Mouse (Mus musculus) right cerebral cortex, adult 2 months (tissue): ENCODE results near the gene Ksr1.
A peak's percentile ranks its signal among the peaks of the same experiment; 100 is the strongest.

Experiments
- DNase-seq, 2 experiments: peaks; one replicate each; pipeline ENCODE4 v3.0.0; 2021 to 2022; ENCODE audit warnings: low spot score in 2 of 2

Ksr1 gene

DNA sequence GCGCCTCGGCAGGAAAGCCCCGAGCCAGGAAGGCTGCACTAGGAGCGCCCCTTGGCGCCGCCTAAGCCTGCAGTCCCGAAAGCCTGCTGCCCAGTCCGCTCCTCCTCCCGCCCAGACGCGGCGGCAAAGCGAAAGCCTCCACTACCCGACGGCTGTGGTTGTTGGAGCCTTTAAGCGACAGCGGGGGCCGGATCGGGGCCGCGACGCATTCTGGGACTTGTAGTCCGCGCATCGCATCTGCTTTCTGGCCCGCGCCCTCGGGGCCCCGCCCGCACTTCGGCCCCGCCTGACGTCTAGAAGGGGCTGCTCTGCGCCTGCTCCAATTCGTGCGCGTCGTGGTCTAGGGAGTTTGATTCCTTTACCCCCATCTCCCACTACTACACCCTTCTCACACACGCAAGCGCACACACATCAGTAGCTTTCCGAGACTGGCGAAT, at the start of gene Ksr1:
TSS of gene Ksr1 (minus strand) at position 77 of the 437 bp plus-strand sequence.
- peak; percentile 93 to 94 for DNase-seq

DNA sequence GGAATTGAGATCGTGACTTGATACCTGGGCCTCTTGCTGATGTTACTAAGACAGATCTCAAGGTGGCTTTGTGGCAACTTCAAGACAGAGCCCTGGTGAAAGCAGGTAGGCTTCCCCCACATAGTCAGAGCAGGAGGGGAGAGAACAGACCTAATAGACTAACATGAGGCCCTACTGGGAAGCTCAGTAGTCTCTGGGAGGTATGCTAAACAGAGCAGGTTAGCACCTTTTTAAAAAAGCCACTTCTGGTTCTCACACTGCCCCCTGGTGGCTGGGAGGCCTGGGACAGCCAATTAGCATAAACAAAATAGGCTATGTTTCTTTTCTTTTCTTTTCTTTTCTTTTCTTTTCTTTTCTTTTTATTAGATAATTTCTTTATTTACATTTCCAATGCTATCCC, 46.0 kb upstream of the Ksr1 start:
- no peak for DNase-seq

GRCm38 (mm10) chr11:79191214-79191613, 45.0 kb upstream of the Ksr1 start:
- DNase-seq: peak; percentile 24 to 31

GRCm38 (mm10) chr11:79190257-79190656, 44.0 kb upstream of the Ksr1 start:
- no peak for DNase-seq

GRCm38 (mm10) chr11:79188176-79188575, 42.0 kb upstream of the Ksr1 start:
- peak; percentile 35 to 39 for DNase-seq

DNA sequence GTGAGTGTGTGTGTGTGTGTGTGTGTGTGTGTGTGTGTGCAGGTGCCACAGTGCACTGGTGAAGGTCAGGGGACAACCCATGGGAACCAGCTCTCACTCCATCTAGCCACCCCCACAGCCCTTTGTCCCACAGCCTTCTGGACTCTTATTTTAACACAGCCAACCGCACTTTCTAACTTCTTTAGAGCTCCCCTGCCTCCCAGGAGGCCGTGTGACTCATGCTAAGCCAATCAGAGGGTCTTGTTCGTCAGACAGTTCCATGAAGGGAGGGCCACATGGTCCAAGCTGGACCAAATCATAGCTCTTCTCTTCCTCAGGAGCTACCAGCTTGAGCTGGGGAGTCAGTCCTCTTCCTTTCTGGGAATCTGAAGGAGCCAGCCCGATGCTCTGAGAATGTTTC, 41.1 kb upstream of the Ksr1 start:
- no peak for DNase-seq

DNA sequence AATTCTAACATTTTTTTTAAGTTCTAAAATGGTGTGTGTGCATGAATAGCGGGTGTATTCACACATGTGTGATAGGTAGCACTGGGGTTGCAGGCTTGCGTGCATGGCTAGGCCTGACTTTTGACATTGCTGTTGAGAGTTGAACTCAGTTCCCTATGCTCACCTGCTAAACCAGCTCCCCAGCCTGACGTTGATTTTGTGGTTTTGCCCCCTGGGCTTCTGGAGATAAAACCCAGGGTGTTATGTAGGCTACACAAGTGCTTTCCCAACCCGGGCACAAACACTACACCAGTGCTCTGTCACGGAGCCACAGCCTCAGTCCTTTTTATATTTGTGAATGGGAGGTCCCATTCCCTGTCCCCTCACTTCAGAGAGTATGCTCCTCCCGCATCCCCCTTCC, 39.5 kb upstream of the Ksr1 start:
- no peak for DNase-seq

GRCm38 (mm10) chr11:79184126-79184888, 38.1 kb upstream of the Ksr1 start:
- no peak for DNase-seq

DNA sequence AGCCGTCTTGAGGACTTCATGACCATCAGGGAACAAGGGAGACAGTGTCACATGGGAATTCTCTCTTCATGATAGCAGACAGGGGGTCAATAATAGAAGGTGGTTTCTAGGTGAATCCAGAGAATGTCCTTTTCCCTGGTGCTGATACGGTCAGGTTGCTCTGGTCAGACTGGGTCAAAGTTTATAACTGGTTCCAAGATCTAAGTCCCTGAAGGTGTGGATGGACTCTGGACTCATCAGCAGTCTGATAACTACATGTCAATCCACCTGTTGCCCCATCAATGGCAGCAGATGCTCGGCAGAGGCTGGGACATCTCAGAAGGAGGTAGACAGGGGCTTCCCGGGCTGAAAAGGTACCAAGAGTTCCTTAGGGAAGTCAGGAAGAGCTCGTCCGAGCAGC, 37.2 kb upstream of the Ksr1 start:
- DNase-seq: no peak

GRCm38 (mm10) chr11:79182881-79183280, 36.7 kb upstream of the Ksr1 start:
- DNase-seq: peak; percentile 53 to 67

GRCm38 (mm10) chr11:79181914-79182313, 35.7 kb upstream of the Ksr1 start:
- no peak for DNase-seq

- no peak for DNase-seq
Measured at GRCm38 (mm10) chr11:79176687-79177086, 30.5 kb upstream of the Ksr1 start.

DNA sequence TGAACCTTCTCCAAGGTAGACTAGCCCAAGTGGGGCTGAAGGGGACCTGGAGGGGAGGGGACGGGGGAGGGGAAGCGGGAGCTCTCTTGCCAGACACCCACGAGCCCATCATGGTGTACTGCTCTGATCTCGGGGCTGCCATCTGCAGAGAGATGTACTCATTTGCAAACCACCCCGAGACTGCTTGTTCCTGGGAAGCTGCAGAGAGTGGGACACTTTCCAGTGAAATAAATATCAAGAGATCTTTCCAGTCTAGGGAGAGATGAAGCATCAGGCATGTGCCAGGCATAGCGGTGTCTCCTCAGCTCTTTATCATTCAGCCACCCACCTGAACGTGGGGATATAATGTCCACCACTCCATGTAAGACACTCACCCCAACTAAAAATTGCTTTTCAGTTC, 25.8 kb upstream of the Ksr1 start:
- peak; percentile 10 to 31 for DNase-seq

- no peak for DNase-seq
Measured at GRCm38 (mm10) chr11:79166582-79167300, 20.5 kb upstream of the Ksr1 start.

DNA sequence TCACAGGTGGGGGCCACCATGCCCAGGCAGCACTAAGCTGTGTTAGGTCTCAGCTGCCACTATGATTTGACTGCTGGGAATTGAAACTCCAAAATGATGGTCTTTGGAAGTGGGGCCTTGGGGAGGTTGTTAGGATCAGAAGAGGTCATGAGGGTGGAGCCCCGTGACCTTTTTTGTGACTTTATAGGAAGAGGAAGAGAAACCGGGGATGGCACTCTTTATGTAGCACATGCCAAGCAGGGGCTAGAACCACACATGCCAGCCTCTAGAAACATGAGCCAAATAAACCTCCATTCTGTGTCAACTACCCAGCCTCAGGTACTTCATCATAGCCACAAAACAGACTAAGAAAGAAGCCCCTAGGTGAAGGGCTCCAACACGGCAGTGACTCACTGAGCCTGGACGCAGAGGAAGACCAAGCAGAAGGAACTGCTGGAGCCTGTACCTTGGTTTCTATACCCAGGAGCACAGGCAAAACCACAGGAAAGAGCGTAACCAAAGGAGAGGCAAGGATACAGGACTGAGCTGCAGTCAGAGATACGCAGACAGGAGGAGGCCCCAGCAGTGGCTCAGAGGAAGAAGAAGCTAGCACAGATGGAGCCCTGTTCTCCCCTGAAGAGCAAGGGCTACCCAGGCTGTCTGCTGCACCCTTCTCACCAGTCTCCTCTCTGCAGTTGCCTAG, 15.0 kb upstream of the Ksr1 start:
- no peak for DNase-seq

DNA sequence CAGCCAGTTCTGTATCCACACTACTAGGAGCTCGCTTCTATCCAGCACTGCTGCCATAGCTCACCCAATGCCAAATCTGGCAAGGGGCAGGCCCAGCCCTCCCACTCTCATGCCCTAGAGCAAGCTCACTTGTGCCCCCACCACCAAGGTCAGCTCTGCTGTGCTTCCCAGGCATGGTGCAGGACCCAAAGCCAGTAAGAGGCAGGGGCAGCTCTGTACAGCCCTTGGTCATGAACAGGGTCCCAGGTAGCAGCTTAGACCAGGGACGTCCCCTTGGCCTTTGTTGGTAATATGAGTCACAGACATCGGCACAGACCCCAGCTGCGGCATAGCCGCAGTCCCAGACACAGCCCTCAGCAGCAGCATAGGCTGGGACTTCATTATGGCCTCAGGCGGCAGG, 13.9 kb upstream of the Ksr1 start:
- no peak for DNase-seq

DNA sequence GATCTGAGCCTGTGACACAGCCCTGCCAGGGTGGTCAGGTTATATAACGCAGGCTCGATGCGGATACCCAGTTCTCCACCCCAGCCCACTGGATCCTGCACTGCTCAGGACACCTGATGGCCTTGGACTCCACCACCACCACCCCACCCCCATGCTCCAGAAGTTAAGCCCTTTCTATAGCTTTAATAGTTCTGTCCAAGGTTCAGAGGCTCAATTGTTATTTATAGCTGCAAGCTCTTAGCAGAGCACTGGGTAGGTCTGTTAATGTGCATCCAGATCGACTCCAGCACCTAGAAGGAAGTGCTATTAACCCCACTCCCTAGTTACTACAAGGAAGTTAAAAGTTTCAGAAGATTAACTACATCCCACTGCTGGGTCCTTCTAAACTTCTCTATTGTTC, 11.5 kb upstream of the Ksr1 start:
- no peak for DNase-seq

- no peak for DNase-seq
Measured at GRCm38 (mm10) chr11:79155348-79155747, 9.1 kb upstream of the Ksr1 start.

DNA sequence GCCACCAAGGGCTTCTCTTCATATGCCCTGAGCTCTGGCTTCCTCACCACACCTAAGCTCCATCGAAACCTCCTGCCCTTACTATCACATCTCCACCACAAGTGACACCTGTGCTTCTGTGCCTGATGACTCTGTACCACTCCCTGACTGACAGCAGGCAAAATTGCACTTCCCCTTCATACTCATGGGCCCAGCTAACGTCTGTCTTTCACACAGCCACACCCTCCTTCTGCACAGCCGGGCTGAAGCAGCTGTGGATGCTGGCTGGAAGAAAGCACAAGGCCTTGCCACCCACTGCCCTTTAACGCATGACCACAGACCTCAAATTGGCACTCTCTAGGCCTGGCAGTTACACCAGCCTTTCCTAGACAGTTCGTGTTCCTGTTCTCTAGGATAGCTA, 6.5 kb upstream of the Ksr1 start:
- DNase-seq: no peak

DNA sequence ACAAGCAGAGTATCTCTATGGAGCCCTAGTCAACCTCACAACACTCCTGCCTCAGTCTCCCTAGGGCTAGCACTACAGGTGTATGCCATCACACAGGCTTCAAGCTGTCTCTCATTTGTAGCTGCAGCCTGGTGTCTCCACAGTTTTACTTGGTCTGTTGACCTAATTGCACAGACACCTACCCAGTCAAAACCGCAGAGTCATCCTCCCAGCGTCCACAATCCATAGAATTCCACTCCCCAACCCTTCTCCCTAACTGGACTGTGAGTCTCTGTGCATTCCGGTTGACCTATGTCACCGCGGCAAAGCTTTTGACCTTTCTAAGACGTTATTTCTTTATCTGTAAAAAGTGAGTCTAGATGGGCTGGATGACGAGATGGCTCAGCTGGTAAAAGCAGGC, 5.7 kb upstream of the Ksr1 start:
- no peak for DNase-seq

- DNase-seq: no peak
Measured at GRCm38 (mm10) chr11:79150301-79150700, 4.1 kb upstream of the Ksr1 start.

DNA sequence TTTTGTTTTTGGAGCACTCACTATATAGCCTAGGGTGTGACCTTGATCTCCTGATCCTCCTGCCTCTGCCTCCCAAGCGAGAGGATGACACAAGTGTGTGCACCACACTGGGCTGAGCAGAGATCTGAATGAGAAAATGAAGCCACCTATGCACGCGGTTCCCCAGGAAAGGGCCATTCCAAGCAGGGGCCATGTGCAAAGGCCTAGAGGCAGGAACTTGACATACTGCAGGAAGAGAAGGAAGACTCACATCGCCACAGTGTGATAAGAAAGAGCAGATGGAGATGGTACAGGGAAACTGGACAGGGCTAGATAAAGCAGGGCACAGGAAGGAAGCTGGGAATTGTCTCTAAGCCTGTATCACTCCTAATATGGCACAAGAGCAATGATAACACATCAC, 3.1 kb upstream of the Ksr1 start:
- DNase-seq: no peak

- no peak for DNase-seq
Measured at GRCm38 (mm10) chr11:79148783-79149182, 2.6 kb upstream of the Ksr1 start.
